Mouse (Mus musculus) fat pad, adult 2 months (tissue): ENCODE data around the gene Klf16.

Source experiments
- DNase-seq: peaks from one replicate; pipeline ENCODE4 v3.0.0-alpha.2; 2011; ENCODE audit warnings: low read depth, low spot score; ENCODE audit errors: extremely low read depth

Klf16 gene

GRCm38 (mm10) chr10:80547539-80547938, 29.6 kb downstream of the Klf16 start:
- no peak for DNase-seq

GRCm38 (mm10) chr10:80546945-80547344, 30.2 kb downstream of the Klf16 start:
- no peak for DNase-seq

- DNase-seq = no peak
Observed at GRCm38 (mm10) chr10:80545590-80545989, 31.5 kb downstream of the Klf16 start.

- no peak for DNase-seq
Observed at GRCm38 (mm10) chr10:80543873-80544272, 33.2 kb downstream of the Klf16 start.

GRCm38 (mm10) chr10:80539493-80539892, 37.6 kb downstream of the Klf16 start:
- DNase-seq = no peak

- peak; percentile 39 for DNase-seq
Observed at GRCm38 (mm10) chr10:80538710-80539394, 38.3 kb downstream of the Klf16 start, which contains the start of gene Atp8b3. TSS of gene Atp8b3 (minus strand) at chr10:80539124.

GRCm38 (mm10) chr10:80538180-80538579, 38.9 kb downstream of the Klf16 start:
- no peak for DNase-seq

- no peak for DNase-seq
Observed at GRCm38 (mm10) chr10:80535711-80536110, 41.4 kb downstream of the Klf16 start.

GRCm38 (mm10) chr10:80535071-80535470, 42.0 kb downstream of the Klf16 start:
- no peak for DNase-seq

- no peak for DNase-seq
Observed at GRCm38 (mm10) chr10:80533704-80534103, 43.4 kb downstream of the Klf16 start.

- DNase-seq = no peak
Observed at GRCm38 (mm10) chr10:80532783-80533182, 44.3 kb downstream of the Klf16 start.

GRCm38 (mm10) chr10:80526172-80526571, 50.9 kb downstream of the Klf16 start:
- DNase-seq = no peak

- DNase-seq = no peak
Observed at GRCm38 (mm10) chr10:80523299-80523698, 53.8 kb downstream of the Klf16 start.

GRCm38 (mm10) chr10:80519287-80519686, 57.8 kb downstream of the Klf16 start:
- DNase-seq = no peak
